Mouse (Mus musculus) brain, embryonic 14.5 days (tissue): ENCODE data around the gene Il1rl1.

Experiments used
- CTCF ChIP-seq: fragments of 200-500 bp; IDR thresholded peaks from 2 replicates; pipeline ENCODE4 v1.5.1; 2012; ENCODE audit warnings: inconsistent platforms, mild to moderate bottlenecking, moderate library complexity, borderline replicate concordance; ENCODE audit not compliant: insufficient read depth, insufficient read length; ENCODE audit errors: extremely low read depth
- POLR2A ChIP-seq: fragments of 200-500 bp; IDR thresholded peaks from 2 replicates; pipeline ENCODE4 v1.6.1; 2012; ENCODE audit warnings: mild to moderate bottlenecking, inconsistent platforms, borderline replicate concordance; ENCODE audit not compliant: poor library complexity, insufficient read depth, insufficient read length, severe bottlenecking; ENCODE audit errors: extremely low read depth

DNA sequence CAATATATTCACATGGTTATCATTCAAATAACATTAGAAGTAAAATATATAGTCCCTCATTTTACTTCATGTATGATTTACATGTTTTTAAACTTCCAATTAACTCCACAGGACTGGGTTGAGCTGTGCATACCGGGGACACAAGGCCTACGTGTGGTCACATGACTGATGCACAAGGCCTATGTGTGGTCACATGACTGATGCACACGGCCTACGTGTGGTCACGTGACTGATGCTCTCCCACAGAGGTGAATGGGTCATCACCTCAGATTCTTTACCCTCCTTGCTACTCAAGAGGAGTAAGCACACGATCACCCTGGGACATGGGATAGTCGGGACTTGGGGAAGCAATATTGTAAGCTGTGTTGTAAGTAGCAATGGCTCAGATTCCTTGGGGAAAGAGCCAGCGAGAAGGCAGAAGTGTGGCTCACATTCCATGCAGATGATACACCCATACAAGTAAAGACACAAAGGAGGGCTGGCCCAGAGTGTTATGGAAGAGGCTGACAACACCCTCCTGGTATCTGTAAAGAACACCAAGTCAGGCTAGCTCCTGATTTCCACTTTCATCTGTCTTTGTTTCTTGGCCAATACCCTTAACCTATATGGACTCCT, 44.3 kb upstream of the Il1rl1 start:
- TF ChIP-seq CTCF (no peak), POLR2A (no peak)
